8 mouse cellular contexts compared by ENCODE assay signal in genomic region chr16:58512887-58513286, GRCm38 (mm10). TPM values are rescaled to one million over a fixed set of nuclear protein-coding genes. Genes with fewer than 3 reads are reported as not detected.
DNase-seq lines count a peak whose midpoint lies in the region; ATAC-seq and TF ChIP-seq lines count a peak whose summit lies in the region.

No protein-coding gene starts in this region.

- H3K4me3 ChIP-seq in lung, postnatal 0 days (ENCODE audit: low read depth, low read length), result no peak overlapping the region
- H3K4me3 ChIP-seq in embryonic facial prominence, embryonic 15.5 days (replicated peaks), result no peak overlapping the region
- no peak overlapping the region for H3K4me3 ChIP-seq in heart, postnatal 0 days (ENCODE audit: low read depth, low read length)

- H3K36me3 ChIP-seq in lung, postnatal 0 days (ENCODE audit: insufficient read depth, low read length), result no peaks in the 10 kb centered on the region
- no peaks in the 10 kb centered on the region for H3K36me3 ChIP-seq in embryonic facial prominence, embryonic 15.5 days
- no peaks in the 10 kb centered on the region for H3K36me3 ChIP-seq in heart, postnatal 0 days (replicated peaks; ENCODE audit: control insufficient read depth, insufficient read depth, low read length)

- H3K27ac ChIP-seq in lung, postnatal 0 days (ENCODE audit: low read length), result peak overlapping the region; percentile 64; the same call in 1 of the 2 replicates
- H3K27ac ChIP-seq in embryonic facial prominence, embryonic 15.5 days (replicated peaks), result peak overlapping the region; percentile 68
- peak overlapping the region; percentile 91 for H3K27ac ChIP-seq in heart, postnatal 0 days (ENCODE audit: low read depth)

- peak; percentile 33 for DNase-seq in lung, postnatal 0 days (ENCODE audit: low spot score)
- no peak for DNase-seq in lung, postnatal 10 days
- peak; percentile 56 for DNase-seq in heart, postnatal 0 days (ENCODE audit: low spot score)
- peak; percentile 73 to 78 for DNase-seq in kidney, postnatal 36 days
- no peak for DNase-seq in yolk sac, embryonic 10.5 days (ENCODE audit: low spot score)

- H3K9me3 ChIP-seq in lung, postnatal 0 days (ENCODE audit: low read length), result no peaks in the 10 kb centered on the region
- no peaks in the 10 kb centered on the region for H3K9me3 ChIP-seq in embryonic facial prominence, embryonic 15.5 days (replicated peaks)
- H3K9me3 ChIP-seq in heart, postnatal 0 days (replicated peaks; ENCODE audit: control insufficient read depth, low read length), result no peaks in the 10 kb centered on the region

- no peak overlapping the region for H3K4me2 ChIP-seq in lung, postnatal 0 days (replicated peaks; ENCODE audit: low read depth, low read length)
- H3K4me2 ChIP-seq in embryonic facial prominence, embryonic 15.5 days (replicated peaks), result no peak overlapping the region
- H3K4me2 ChIP-seq in heart, postnatal 0 days (ENCODE audit: low read depth, low read length), result peak overlapping the region; percentile 50

- H3K4me1 ChIP-seq in lung, postnatal 0 days (ENCODE audit: insufficient read depth, low read depth, low read length), result peaks cover 27% of the 10 kb centered on the region; the same call in 1 of the 2 replicates
- H3K4me1 ChIP-seq in embryonic facial prominence, embryonic 15.5 days, result peaks cover 9% of the 10 kb centered on the region
- H3K4me1 ChIP-seq in heart, postnatal 0 days (ENCODE audit: control insufficient read depth, insufficient read depth), result peaks cover 26% of the 10 kb centered on the region; the same call in 1 of the 2 replicates

- H3K9ac ChIP-seq in lung, postnatal 0 days (replicated peaks; ENCODE audit: low read depth), result no peak overlapping the region
- no peak overlapping the region for H3K9ac ChIP-seq in embryonic facial prominence, embryonic 15.5 days
- peak overlapping the region; percentile 11; the same call in 1 of the 2 replicates for H3K9ac ChIP-seq in heart, postnatal 0 days (replicated peaks; ENCODE audit: low read depth, low read length)

- WGBS in lung, postnatal 0 days, result 29% methylated on average over 3 of the region's 3 CpGs
- WGBS in embryonic facial prominence, embryonic 15.5 days, result 29% methylated on average over 3 of the region's 3 CpGs
- WGBS in heart, postnatal 0 days, result 15% methylated on average over 3 of the region's 3 CpGs

- no peak for TF ChIP-seq EP300 in lung, postnatal 0 days (IDR thresholded peaks at IDR 0.05)
- TF ChIP-seq EP300 in heart, postnatal 0 days (IDR thresholded peaks at IDR 0.05; ENCODE audit: low read depth), result no peak

- no peaks in the 10 kb centered on the region for H3K27me3 ChIP-seq in lung, postnatal 0 days (replicated peaks; ENCODE audit: insufficient read depth, low read length)
- no peaks in the 10 kb centered on the region for H3K27me3 ChIP-seq in embryonic facial prominence, embryonic 15.5 days
- H3K27me3 ChIP-seq in heart, postnatal 0 days (ENCODE audit: control insufficient read depth, insufficient read depth, low read length), result no peaks in the 10 kb centered on the region

- TF ChIP-seq CTCF in lung, postnatal 0 days (IDR thresholded peaks at IDR 0.05), result no peak
- no peak for TF ChIP-seq CTCF in heart, postnatal 0 days (IDR thresholded peaks at IDR 0.05; ENCODE audit: low read depth)

- no peak for ATAC-seq in lung, postnatal 0 days
- no peak for ATAC-seq in embryonic facial prominence, embryonic 15.5 days (ENCODE audit: insufficient number of reproducible peaks, low FRiP score, low TSS enrichment, low read depth)
- peak; percentile 74 for ATAC-seq in heart, postnatal 0 days (ENCODE audit: insufficient read depth, low read depth)
- no peak for ATAC-seq in erythroid progenitor cell, adult 5-6 weeks (replicated peaks; ENCODE audit: low FRiP score, poor library complexity, severe bottlenecking)
- ATAC-seq in monocyte, adult 5-6 weeks (replicated peaks; ENCODE audit: insufficient number of reproducible peaks, low FRiP score, low TSS enrichment, poor library complexity, severe bottlenecking), result no peak

RNA-seq across cellular contexts. Expression of gene St3gal6, which starts 11.2 kb away (rescaled TPM):
- polyA plus RNA-seq in lung, postnatal 0 days (2015; fragmentation: Nextera tagmentation; extraction: Ambion mirVana), result 52.3 and 56.0 TPM in 2 replicates
- polyA plus RNA-seq in embryonic facial prominence, embryonic 15.5 days (2015; fragmentation: Nextera tagmentation; extraction: Ambion mirVana), result 15.0 and 17.6 TPM in 2 replicates
- 7.8 and 7.9 TPM in 2 replicates for total RNA-seq in heart, postnatal 0 days (2014; rRNA removed; ENCODE audit: low replicate concordance)
- 14.7 and 17.2 TPM in 2 replicates for polyA plus RNA-seq in heart, postnatal 0 days (2015; fragmentation: Nextera tagmentation; extraction: Ambion mirVana)
- 106 and 111 TPM in 2 replicates for total RNA-seq in erythroid progenitor cell, adult 5-6 weeks (2015; ENCODE audit: low replicate concordance)
- 119 and 127 TPM in 2 replicates for total RNA-seq in erythroid progenitor cell, adult 5-6 weeks (2017; ENCODE audit: low replicate concordance)
- 43.7 to 77.1 TPM (median 49.8 TPM) in 3 replicates for total RNA-seq in monocyte, adult 5-6 weeks (2017)

Comparison
In these comparisons a context has a peak if more than half of its experiments do, and no peak if none do; other contexts are left out.
1. DNase-seq: peak in lung, postnatal 0 days (single experiment), heart, postnatal 0 days (single experiment) and kidney, postnatal 36 days (2 of 2); none in lung, postnatal 10 days (single experiment) and yolk sac, embryonic 10.5 days (single experiment).
2. Peak in every context shown above with its lines, with median percentiles within 50 percentile points of each other: H3K27ac ChIP-seq.